Mouse (Mus musculus): ENCODE data around the gene Dynlrb1.

Dynlrb1 gene

DNA sequence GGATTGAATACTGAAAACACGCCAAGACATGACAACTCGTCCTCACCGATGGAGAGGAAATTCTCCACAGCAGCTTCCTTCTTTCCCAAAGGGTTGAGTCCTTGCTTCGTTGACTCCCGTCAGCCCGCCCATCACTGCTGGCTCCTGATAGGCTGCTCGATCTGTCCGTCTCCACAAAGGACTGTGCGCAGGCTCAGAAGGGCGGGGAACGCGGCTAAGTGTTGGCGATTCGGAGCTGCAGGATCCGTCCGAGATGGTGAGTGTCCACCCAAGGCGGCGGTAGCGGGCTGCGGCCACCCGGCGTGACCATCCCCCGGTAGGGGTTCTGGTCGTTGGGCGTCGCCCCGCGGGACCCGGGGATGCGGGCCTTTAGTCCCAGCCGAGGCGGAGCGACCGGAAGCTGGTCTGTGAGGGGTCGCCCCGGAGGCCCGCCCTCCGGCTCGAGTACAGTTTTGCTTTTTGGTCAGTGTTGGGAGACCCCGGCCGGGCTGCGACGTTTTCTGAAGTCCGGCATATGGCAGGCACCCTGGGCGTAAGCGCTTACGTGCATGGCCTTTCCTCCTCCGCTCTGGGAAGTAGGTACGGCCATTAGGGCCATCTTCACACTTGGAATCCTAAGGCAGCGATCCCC lies at the start of gene Dynlrb1:
Gene Dynlrb1 (plus strand): TSS at position 172 of the 631 bp plus-strand sequence.
- peak; percentile 96 for DNase-seq (ENCODE audit: extremely low read depth, insufficient read length, low spot score)

DNA sequence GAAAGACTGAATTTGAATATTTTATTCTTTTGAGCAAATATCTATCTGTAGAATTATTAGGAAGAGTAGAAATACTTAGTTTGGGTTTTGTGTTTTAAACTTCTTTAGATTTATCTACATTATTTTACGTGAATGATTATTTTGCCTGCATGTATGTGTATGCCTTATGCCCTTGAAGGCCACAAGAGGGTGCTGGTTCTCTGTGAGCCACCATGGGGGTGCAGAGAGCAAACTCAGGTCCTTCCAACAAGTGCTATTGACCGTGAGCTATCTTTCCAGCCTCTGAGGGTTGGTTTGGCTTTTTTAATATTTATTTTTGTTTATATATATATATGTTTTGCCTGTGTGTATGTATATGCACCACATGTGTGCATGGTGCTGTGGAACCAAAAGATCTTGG lies 28.9 kb upstream of the Dynlrb1 start:
- no peak for DNase-seq (ENCODE audit: extremely low read depth, insufficient read length, low spot score)

DNA sequence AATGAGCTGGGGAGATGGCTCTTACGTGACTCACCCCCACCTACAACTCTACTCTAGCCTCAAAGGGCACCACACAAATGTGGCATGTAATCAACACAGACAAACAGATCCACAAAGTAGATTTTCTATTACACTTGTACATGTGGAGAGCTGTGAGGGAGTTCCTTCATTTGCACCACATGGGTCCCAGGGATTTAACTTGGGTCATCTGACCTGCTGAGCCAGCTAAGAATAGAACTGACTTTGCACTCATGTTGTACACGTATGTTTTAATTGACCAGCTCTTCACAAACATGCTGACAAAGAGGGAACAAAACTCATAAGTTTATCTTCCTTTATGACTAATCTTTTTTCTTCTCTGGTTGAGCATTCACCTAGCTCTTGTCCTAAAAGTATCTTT lies 13.2 kb upstream of the Dynlrb1 start:
- DNase-seq (ENCODE audit: extremely low read depth, insufficient read length, low spot score), result no peak

DNA sequence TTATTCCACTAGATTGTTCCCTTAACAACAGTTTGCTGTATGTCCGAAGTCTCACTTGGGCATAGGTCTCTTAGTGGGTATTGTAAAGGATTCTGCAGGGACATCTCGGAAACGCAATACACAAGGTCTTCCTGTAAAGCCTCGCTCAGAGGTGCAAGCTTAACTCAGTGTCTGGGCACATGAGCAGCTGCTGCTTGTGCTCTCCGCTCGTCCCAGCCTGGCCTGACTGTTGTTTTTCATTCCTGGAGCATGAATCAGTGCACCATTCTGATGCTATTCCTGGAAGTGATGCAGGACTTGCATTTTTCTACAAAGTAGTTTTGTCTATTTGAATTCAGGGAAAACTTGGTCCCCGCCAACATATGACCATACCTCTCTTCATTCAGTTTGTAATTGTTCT lies 11.6 kb upstream of the Dynlrb1 start:
- DNase-seq (ENCODE audit: extremely low read depth, insufficient read length, low spot score), result peak; percentile 30

DNA sequence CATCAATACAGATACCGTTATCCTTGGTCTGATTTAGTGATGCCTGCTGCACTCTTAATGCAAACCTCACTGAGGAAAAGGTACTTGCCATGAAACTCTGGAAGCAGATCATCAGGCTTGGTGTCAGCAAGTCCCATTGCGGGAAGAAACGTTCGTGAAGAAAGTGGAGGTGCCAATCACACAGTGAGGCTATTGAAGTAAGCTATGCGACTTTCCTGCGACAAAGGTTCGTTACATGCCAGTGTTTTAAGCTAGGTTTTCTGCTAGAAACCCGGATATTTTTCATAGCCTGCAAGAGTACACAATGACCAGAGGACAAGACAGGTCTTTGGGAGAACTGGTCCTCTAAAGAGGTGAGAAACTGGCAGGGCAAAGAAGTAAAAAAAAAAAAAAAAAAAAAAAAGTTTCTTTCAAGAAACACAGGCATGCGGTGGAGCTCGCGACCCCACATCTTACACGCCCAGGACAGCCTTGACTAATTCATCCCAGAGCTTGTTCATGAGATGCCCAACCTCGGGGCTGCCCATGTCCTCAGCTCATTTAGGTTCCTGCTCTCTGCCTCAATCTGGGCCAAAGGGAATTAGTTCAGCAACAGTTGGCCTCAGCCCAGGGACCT lies 479 bp upstream of the Dynlrb1 start:
- DNase-seq (ENCODE audit: extremely low read depth, insufficient read length, low spot score), result no peak

DNA sequence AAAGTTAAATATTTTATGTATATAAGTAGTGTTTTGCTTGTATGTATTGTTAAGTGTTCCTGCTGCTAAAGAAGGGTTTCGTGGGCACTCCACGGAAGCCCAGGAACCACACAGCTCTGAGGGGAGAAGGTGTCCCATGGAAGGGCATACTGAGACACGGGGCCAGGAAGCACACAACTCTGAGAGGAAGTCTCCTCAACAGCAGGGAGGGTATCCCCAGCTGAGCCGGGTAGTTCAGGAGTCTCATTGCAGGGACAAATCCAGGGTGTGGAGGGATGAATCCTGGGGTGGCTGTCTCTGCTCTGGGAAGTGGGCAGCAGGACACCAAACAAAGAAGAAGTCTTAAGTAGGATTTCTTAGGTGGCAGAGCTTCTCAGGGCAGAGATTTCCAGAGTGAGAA lies 943 bp downstream of the Dynlrb1 start:
- no peak for DNase-seq (ENCODE audit: extremely low read depth, insufficient read length, low spot score)

DNA sequence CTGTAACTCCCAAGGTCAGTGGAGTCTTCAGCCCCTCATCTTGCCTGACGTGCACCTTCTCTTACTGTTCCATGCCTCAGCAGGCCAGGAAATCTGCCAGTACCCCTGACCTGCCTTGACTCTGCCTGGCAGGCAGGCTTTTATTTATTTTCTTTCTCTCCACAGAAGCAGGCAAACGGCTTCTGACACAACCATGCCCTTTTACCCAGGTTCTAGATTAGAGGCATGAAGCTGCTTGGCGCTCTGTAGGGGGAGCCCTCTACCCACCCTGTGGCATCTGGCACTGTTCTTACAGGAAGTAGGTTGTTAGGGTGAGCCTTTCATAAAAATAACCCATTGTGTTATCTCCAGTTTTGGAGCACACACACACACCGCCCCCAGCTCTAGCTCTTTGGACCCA lies 4.6 kb downstream of the Dynlrb1 start:
- no peak for DNase-seq (ENCODE audit: extremely low read depth, insufficient read length, low spot score)

DNA sequence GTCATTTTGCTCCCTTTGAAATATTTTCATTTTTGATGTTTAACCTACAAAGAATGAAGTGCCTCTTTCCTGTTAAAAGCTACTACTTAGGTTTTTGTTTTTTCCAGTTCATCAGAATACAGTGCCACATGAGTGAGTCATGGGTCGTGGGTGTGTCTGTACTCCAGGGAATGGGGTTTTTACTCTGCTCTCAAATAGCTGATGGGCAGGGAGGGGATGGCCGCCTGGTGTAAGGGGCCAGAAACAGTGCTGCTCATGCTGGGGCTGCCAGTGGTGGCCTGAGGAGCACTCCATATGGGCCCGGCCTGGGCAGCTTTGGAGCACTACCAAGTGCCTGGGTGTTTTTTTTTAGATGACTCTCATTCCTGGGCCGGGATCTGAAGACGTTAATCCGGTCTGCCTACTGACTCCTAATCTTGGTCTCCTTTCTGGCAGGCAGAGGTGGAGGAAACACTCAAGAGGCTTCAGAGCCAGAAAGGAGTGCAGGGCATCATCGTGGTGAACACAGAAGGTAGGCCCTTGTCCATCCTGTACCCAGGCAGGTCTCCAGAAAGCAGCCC lies 6.0 kb downstream of the Dynlrb1 start:
- peak; percentile 78 for DNase-seq (ENCODE audit: extremely low read depth, insufficient read length, low spot score)

DNA sequence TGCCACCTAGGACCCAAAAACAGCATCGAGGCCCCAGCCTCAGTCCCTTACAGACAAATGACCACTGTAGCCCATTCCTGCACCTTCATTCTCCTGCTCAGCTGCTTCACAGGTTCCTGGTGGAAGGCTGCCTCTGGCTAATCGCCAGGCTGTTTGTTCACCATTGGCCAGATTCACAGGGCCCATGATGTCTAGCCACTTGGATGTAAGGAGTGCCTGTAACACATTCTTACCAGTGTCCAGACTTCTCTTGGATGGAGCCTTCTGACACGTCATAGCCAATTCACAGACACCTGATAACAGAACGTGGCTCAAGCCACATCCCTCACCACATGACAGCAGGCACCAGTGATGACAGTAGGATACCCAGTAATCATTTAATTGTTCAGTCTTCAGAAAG lies 9.9 kb downstream of the Dynlrb1 start:
- no peak for DNase-seq (ENCODE audit: extremely low read depth, insufficient read length, low spot score)

DNA sequence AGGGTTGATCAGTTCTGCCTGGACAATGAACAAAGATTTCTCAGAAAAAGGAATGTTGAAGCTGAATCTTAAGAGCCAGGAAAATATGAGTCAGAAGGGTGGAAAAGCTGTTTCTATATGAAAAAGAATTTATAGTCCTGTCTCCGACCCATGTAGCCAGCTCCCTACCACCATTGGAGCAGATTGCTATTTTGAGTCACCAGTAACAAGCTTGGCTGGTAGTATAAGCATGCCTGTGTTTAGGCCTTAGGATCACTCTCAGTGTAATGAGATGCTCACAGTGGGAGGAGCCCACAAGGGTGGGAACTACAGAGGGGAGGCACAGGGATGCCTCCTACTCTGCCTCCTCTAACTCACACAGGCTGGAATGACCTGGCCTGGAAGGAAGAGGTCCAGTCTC lies 11.9 kb downstream of the Dynlrb1 start:
- DNase-seq (ENCODE audit: extremely low read depth, insufficient read length, low spot score), result no peak

DNA sequence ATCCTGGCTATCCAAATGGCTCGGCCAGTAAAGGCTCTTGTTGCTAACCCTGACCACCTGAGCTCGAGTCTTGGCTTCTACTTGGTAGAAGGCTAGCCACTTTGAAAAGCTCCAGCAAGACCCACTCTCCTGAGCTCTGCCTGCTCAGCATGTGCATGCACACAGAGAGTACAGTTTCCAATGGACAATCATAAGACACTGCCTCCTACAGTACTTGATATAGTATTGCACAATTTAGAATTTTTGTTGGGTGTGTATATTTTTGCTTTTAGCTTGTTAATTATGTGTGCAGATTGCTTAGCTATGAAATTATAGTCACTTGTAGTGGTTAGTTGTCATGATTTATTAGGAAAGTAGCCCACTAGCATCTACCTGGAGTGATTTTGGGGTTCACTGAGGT lies 12.4 kb downstream of the Dynlrb1 start:
- DNase-seq (ENCODE audit: extremely low read depth, insufficient read length, low spot score), result no peak

DNA sequence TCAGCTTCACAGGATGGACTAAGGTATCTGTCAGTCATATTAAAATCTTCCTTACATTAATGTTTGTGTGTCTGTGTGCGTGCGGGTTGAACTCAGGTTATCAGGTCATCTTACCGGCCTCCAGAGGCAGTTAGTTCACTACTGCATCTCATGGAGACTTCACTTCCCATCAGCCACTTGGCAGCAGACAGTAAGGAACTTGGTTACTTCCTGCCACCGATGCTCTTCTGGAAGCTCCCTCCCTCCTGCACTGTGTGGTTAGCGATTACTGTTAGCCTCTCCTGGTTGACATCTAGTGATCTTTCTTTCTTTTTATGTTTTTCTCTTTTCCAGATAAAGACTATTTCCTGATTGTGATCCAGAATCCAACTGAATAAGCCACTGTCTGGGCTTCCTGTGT lies 13.3 kb downstream of the Dynlrb1 start:
- no peak for DNase-seq (ENCODE audit: extremely low read depth, insufficient read length, low spot score)

DNA sequence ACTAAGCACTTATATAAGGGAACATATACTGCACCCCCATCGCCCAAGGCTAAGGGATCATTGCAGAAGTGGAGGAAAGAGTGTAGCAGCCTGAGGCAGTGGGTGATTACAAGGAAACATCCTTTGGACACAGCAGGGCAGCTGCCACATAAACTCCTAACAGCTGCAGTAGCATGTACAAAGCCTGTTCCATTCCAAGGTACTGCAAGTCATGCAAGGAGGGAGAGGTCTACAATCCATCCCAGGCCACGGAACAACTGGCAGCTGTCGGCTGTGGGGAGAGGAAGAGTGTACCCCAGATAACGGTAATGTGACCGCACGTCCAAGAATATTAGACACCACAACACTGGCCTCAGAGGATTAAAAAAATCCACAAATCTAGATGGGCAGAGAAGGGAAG lies 29.2 kb downstream of the Dynlrb1 start:
- DNase-seq (ENCODE audit: extremely low read depth, insufficient read length, low spot score), result no peak

DNA sequence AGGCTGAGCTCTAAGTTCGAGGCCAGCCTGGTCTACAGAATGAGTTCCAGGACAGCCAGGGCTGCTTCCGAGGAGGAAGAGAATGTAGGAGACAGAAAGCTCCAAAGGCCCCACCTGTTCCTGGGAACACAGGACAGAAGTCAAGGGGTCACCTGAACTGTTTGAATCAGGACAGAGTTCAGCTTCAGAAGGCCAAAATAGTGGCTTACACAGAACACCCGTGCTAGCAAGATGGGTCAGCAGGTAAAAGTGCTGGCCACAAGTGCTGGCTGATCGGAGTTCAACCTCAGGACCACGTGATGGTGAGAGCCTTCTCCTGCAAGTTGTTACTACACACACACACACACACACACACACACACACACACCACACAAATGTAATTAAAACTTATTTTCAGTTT lies 30.6 kb downstream of the Dynlrb1 start:
- DNase-seq (ENCODE audit: extremely low read depth, insufficient read length, low spot score), result no peak

DNA sequence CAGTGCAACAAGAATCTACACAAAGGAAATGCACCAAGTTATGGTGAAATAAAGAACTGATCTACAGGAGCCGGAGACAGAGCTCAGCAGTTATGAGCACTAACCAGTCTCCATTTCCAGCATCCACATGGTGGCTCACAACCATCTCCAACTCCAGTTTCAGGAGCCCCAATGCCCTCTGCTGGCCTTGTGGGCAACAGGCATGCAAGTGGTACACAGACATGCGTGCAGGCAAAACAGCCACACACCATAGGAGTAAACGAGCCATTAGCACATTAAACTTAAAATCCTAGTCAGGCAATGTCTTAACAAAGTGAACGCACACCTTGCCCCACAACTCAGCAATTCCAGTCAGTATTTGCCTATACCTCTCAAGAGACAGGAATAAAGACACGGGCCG lies 35.6 kb downstream of the Dynlrb1 start:
- DNase-seq (ENCODE audit: extremely low read depth, insufficient read length, low spot score), result no peak

DNA sequence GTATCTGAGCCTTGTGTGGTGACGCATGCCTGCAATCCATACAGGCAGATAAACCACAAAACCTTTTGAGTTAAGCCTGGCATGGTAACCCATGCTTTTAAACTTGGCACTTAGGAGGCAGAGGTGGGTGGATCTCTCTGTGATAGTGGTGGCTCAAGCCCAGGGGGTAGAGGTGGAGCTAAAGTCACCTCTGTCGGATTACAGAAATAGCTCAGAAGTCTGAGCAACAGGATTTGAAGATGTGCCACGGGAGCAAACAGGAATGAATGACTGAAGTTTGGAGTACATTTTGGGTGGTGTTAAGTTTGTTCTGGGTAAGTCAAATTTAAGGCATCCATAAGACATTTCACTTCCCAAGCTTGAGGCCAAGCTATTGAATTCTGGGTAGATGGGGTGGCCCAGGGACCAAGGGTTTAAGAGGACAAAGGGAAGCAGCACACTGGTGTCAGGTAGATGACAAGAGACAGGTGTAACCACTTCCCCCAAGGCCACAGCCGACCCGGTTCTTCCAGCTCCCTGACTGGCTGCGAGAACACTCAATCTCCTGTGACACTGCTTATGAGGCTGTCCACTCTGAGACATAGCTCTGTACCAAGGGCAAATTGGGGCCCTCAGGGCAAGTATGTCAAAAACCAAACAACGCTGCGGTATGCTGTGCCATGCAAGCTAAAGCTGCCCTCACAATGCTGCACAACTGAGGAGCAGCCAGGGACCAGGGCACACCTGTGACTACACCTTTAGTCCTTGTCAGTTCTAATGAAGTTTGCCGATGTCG lies 36.2 kb downstream of the Dynlrb1 start:
- DNase-seq (ENCODE audit: extremely low read depth, insufficient read length, low spot score), result no peak

DNA sequence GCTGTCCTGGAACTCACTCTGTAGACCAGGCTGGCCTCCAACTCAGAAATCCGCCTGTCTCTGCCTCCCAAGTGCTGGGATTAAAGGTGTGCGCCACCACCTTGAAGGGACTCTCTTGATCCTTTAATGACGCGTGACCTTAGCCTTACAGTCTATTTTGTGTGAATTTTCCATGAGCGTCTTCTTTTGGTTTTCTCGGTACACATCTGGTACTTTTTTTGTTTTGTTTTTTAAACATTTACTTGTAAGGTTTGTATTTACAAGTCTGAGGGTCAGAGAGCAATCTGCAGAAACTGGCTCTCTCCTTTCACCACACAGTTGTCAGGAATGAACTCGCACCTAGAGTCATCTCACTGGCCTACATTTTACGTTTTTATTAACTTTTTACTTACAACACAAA lies 37.3 kb downstream of the Dynlrb1 start:
- no peak for DNase-seq (ENCODE audit: extremely low read depth, insufficient read length, low spot score)

DNA sequence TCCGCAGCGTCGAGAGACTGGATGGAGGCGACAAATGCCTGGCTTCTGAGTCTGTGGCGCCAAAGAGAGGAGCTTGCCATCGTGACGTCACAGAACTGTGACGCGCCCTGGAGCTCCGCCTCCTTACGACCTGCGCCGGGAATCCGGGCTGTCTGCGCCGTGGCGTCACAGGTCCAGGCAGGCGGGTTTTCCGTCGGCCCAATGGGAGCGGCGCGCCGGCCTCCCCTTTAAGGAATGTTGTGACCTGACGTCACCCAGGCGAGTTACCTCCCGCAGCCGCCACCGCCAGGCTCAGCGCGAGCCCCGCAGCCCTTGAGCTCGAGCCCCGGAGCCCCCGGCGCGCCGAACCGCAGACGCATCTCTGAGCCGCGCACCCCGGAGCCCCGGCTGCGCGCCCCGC lies 39.9 kb downstream of the Dynlrb1 start, which contains the start of gene Map1lc3a:
Gene Map1lc3a (plus strand): TSS at position 103 of the 400 bp plus-strand sequence.
- peak; percentile 72 for DNase-seq (ENCODE audit: extremely low read depth, insufficient read length, low spot score)

DNA sequence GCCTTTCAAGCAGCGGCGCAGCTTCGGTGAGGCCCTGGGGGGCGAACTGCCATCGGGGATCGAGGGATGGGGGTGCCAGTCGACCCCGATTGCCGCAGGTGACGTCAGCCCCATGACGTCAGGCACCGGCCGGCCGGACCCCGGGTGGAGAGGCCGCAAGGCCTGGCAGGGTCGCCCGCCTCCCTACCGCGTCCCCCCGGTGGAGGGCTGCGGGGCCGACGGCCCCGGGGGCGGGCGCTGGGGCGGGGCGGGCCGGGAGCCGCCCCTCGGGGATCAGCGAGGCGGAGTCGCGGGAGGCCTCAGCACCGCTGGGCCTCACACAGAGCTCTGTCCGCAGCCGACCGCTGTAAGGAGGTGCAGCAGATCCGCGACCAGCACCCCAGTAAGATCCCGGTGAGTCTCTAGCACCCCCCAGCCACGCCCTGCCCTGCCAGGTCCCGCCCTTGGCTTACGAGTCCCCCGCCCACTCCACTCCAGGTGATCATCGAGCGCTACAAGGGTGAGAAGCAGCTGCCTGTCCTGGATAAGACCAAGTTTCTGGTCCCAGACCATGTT lies 40.4 kb downstream of the Dynlrb1 start:
- DNase-seq (ENCODE audit: extremely low read depth, insufficient read length, low spot score), result peak; percentile 65

DNA sequence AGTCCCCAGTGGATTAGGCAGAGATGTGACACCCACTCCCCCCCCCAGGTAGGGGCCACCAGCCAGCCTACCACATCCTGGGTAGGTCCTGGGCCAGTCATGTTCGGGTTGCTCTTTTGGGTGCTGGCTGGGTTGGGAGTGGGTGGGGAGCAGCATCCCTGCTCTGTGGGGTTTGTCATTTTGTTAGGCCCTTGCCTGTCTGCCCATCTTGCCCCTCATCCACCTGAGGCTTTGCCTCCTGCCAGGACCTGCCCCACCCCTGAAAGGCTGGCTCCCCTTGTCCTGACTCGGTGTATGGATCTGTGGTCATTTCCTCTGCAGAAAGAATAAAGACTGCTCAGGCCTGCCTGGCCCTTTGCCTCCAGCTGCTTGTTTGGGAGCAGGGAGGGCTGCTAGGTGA lies 41.4 kb downstream of the Dynlrb1 start:
- no peak for DNase-seq (ENCODE audit: extremely low read depth, insufficient read length, low spot score)

DNA sequence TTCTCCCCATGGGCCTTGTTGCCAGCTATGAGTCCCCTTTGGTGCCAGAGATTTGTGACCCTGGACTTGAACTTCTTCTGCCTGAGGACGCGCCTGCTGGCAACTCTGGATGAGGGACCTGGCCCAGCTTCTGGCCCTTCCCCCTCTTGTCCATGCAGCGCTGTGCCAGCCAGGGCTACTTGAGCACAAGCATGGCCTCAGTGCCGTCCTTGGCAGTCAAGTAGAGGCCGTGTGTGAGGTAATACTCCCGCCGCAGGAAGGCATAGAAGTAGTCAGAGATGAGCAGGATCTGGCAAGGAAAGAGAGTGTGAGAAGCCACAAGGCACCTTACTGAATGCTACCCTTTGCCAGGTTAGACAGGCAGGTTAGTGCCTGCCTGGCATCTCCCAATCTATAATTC lies 42.0 kb downstream of the Dynlrb1 start:
- no peak for DNase-seq (ENCODE audit: extremely low read depth, insufficient read length, low spot score)
